Mouse (Mus musculus): ENCODE measurements around the gene Pik3r5.

GRCm38 (mm10) chr11:68531066-68531806 lies 99.3 kb downstream of the Pik3r5 start:
- peak; percentile 71 for TF ChIP-seq CTCF (IDR thresholded peaks at IDR 0.05; ENCODE audit: low read depth)
- no peak for TF ChIP-seq EP300 (IDR thresholded peaks at IDR 0.05; ENCODE audit: low read depth)
